Mouse (Mus musculus): ENCODE data around the gene Setd7. TPM values are rescaled to one million over a fixed set of nuclear protein-coding genes. Genes with fewer than 3 reads are reported as not detected.
A peak's percentile ranks its signal among the peaks of the same experiment; 100 is the strongest.

Setd7 gene
- polyA plus RNA-seq, 1 experiment: 62.2 TPM

DNA sequence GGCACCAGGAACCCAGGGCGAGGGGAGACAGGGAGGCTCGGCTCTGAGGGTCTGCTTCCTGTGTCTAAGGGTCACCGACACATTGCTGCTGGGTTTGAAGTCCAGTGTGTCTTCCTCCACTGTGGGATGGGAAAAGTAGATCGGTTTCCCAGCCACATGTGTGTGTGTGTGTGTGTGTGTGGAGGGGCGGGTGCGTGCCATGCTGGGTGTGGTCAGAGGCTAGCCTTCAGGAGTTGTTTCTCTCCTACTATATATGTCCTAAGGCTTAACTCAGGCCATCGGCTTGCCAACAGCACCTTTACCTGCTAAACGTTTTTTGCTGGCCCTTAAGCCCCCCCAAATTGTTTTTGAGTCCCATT is 41.9 kb downstream of the Setd7 start:
- no peak for DNase-seq (ENCODE audit: extremely low spot score in 1 of 2, low spot score in 1 of 2)

DNA sequence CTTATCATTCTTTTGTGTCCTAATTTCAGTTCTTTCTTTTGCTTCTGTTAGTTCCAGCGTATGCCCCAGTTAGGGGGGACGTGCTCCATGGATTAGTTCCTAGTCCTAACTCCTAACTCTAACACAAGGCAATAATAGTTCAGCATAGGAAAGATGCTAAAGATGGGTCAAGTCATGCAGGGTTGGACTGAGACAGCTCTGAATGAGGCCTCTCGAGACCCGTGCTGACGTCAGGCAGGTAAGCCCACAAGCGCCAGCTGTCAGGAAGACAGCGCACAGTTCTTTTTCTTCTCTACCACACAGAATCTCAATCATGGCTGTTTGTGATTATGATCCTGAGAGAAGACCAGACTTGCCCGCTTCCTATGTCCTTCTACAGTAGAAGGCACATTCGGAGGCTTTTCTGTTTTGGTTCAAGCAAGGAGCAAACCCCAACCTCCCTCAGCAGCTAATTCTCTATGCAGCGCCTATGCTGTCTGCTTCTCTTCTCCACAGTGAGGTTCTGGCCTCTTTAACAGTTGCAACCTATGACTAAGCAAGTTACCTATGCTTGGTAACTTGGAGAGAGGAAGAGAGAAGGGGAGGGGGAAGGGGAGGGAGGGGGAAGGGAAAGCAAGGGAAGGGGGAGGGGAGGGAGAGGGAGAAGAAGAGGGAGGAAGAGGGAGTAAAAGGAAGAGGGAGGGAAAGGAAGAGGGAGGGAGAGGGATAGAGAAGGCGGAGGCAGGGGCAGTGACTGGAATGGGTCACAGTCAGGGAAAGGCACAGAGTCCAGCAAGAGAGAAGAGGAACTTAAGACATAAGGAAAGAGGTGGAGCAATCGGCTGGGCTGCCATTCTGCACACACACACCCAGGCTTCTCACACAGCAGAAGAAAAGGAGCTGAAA is 42.6 kb downstream of the Setd7 start:
- no peak for DNase-seq (ENCODE audit: extremely low spot score in 1 of 2, low spot score in 1 of 2)

DNA sequence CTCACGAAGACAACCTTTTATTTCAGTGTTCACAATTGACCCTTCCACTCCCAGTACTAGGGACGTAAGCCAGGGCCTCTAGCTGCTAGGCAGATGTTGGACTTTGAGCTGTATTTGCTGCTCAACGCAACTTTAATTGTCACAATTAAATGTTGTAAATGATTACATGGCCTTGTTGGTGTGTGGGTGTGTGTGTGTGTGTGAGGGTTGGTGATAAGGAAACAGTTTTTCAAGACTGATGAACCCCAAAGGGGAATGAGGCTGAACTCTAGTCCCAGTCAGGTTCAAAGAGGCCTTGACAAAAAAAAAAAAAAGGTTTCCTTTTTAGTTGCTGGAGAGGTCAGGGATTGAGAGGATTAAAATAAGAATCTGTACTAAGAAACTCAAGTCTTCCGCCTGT is 43.2 kb downstream of the Setd7 start:
- no peak for DNase-seq (ENCODE audit: extremely low spot score in 1 of 2, low spot score in 1 of 2)

DNA sequence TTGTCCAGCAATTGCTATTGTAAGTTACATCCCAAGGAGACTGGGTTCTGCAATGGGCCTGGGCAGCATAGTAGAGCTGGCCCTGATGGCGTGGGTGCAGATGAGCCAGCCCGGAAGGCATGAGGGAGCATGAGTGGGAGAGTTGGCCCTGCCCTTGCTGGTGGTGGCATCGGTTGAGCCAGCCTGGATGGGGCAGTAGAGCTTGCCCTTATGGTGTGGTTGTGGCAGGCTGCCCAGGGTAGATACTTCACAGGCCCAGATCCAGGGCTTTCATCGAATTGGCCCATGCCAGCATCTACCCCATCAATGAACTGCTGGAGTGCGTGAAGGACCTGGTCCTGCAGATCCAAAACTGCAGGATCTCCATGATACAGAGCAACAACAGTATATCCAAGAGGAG is 48.7 kb downstream of the Setd7 start:
- no peak for DNase-seq (ENCODE audit: extremely low spot score in 1 of 2, low spot score in 1 of 2)

DNA sequence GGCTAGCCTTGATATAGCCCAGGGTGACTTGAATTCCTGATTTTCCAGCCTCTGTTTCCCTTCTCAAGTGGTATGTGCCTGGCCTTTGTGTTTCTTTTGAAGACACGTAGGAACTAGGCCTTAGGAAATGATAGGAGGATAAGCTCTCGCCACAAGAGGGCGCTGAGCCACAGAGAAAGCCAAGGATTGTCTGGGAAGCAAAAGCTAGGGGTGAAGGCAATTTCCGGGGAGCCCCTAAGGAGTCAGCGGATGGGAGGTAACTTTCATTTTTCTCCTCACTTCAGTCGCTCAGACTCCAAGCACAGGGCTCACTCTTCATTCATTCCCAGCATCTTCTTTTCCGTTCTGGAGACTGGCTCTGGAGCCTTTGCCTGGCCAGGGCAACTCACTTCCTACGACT is 49.8 kb downstream of the Setd7 start:
- DNase-seq (ENCODE audit: extremely low spot score in 1 of 2, low spot score in 1 of 2): peak; percentile 52 to 92

DNA sequence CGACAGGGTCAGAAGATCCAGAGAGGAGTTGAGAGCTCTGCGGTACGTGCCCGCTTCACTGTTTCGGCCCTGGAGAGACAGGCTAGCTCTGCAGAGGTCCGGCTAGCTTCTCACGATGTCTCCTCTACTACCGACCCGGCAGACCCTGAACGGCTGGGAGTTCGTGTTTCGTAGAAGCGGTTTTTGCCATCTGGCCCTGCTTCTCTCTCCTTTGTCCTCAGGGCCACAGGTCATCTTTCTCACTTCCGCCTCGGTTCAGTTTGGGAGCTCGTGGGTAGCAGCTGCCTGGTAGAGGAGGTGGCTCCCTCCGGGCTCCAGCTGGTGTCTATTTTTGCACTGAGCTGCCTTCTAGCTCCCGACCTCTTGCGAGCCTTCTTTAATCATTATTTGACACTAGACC is 55.2 kb downstream of the Setd7 start:
- DNase-seq (ENCODE audit: extremely low spot score in 1 of 2, low spot score in 1 of 2): no peak

DNA sequence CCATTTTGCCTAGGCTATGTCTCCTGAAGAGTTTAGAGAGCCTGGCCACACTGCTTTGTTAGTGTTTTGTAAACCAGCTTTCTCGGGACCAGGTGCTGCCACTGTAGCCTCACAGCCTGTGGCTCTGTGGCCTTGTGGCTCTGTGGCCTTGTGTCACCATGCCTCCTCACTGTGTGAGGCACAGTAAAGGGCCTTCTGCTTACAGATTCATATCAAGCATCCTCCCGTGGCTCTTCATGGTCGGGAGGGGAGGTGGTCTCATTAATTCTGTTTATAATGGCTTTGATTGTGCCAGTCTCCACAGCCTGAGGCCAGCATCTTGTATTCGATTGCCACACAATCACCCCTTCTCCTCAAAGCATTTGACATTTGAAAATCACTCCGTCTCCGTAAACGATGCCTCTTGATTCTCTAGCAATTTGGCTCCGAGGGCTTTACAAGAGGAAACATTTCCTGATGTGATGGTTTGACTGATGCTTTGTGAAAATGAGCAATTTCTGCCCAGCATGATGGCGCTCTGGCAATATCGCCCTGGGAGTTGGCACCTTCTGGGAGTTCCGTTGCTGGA is 56.2 kb downstream of the Setd7 start:
- DNase-seq (ENCODE audit: extremely low spot score in 1 of 2, low spot score in 1 of 2): no peak

DNA sequence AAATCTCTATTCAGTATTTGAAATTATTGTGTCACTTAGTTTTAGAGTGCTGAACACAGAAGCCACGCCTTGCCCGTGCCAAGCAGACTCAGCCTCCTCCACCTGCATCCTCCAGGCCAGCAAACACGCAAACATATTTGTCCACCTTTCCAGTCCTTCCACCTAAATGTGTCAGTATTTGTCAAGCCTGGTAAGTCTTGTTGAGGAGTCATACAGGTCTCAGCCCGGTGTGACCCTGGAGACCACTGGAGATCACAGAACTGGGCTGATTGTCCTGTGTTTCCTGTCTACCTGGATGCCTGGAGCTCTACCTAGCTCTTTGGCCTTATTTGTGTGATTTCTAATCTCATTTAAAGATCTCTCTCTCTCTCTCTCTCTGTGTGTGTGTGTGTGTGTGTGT is 60.8 kb downstream of the Setd7 start:
- no peak for DNase-seq (ENCODE audit: extremely low spot score in 1 of 2, low spot score in 1 of 2)

DNA sequence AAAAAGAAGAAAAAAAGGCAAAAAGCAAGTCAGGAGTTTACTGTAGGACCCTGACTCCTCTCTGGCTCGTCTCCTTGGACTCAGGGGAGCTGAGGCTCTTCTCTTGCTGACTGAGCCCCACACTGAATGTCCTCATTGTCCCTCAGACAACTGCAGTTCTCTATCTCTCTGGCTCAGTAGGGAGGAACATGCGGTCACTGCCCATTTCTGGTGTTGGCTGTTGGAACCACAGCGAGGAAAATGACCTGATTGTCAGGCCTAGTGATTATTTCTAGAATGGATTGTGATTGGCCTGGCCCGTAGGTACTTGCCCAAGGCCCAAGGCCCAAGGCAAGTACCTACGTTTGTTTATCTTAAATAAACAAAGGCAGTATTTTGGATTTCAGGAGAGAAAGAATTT is 62.0 kb downstream of the Setd7 start:
- DNase-seq (ENCODE audit: extremely low spot score in 1 of 2, low spot score in 1 of 2): no peak

DNA sequence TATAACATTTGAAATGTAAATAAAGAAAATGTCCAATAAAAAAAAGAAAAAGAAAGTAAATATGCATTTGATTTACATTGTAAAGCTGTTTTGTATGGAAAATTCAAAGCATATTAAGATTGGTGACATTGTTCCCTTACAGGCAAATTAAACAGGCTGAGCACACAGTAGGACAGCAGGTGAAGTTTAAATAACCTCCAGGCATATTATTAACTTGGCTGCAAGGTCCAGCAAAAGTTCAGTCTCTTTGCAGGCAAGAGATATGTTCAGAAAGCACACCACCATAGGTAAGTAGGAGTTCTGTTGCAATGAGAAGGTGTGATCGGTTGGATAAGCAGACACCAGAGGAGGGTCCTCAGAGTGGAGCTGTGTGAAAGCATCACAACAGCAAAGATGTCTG is 62.7 kb downstream of the Setd7 start:
- DNase-seq (ENCODE audit: extremely low spot score in 1 of 2, low spot score in 1 of 2): no peak

DNA sequence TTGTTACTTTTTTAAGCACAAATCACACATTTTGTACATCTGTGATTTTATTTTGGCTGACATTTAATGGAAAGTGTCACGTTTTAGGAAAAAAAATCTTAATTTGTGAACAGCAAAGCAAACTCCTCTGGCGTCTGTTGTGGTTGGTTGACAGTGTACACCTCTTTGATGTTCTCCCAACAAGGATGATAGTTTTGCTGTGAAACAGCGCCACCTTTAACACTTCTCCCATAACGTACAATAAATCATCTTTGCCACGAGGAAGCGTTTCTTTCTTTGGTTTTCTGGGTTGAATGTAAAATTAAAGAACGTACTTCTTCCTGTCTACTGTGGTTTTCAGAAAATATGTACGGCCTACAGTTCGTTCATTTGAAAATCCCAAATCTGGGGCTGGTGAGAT is 65.0 kb downstream of the Setd7 start:
- DNase-seq (ENCODE audit: extremely low spot score in 1 of 2, low spot score in 1 of 2): no peak

DNA sequence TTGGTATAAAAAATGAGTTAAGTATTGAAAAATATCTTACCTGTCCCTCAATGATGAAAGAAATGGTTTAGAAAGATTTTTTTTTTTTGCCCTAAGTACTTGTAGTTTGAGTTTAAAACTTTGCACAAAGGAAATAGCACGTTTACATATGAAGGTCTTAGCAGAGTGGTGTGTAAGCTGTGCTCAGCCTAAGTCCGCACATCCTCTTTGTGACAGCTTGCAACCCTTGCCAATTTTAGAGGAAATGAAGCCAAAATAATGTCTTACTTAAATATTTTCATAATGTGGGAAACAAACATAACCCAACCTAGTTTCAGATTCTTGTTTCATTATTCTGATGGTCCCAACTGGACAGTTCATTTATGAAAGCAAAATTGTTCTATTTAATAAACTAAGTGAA is 66.2 kb downstream of the Setd7 start:
- DNase-seq (ENCODE audit: extremely low spot score in 1 of 2, low spot score in 1 of 2): no peak

DNA sequence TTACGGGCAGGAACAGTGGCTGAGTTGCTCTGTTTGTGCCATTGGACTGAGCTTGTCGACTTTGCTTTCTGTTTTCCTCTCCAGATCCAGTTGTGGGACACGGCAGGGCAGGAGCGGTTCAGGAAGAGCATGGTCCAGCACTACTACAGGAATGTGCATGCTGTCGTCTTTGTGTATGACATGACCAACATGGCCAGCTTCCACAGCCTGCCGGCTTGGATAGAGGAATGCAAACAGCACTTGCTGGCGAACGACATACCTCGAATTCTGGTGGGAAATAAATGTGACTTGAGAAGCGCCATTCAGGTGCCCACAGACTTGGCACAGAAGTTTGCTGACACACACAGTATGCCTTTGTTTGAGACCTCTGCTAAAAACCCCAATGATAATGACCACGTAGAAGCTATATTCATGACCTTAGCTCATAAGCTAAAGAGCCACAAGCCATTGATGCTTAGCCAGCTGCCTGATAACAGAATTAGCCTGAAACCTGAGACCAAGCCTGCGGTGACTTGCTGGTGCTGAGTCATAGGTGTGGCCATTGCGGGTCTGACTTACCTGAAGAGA is 67.3 kb downstream of the Setd7 start:
- no peak for DNase-seq (ENCODE audit: extremely low spot score in 1 of 2, low spot score in 1 of 2)

DNA sequence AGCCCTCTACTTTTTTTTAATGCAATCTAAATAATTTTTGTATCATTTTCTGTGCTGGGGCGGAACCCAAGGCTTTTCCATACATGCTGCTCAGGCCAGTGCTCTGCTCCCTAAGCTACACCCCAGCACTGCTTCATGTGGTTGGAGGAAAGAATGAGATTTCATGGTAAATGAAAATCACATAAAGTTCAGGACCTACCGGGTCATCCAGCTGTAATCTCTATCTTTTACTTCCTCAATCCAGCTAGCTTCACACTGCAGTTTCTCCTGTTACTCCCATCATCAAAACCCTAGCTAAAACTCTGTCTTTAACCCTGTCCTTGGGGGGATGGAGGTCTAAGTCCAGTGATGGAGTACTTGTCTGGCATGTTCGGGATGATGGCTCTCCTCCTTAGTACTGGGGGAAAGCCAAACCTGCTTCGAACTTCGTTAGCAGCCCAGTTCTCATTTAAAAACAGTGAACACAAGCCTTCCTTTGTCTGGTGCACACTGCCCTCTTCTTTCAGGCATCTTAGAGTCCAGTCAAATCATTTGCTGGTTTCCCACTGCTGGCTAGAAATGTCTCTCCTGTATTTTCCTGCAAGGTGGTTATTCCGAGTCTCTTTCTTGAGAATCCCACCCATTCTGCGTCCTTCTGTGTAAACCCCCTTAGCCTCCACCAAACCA is 70.5 kb downstream of the Setd7 start:
- no peak for DNase-seq (ENCODE audit: extremely low spot score in 1 of 2, low spot score in 1 of 2)

DNA sequence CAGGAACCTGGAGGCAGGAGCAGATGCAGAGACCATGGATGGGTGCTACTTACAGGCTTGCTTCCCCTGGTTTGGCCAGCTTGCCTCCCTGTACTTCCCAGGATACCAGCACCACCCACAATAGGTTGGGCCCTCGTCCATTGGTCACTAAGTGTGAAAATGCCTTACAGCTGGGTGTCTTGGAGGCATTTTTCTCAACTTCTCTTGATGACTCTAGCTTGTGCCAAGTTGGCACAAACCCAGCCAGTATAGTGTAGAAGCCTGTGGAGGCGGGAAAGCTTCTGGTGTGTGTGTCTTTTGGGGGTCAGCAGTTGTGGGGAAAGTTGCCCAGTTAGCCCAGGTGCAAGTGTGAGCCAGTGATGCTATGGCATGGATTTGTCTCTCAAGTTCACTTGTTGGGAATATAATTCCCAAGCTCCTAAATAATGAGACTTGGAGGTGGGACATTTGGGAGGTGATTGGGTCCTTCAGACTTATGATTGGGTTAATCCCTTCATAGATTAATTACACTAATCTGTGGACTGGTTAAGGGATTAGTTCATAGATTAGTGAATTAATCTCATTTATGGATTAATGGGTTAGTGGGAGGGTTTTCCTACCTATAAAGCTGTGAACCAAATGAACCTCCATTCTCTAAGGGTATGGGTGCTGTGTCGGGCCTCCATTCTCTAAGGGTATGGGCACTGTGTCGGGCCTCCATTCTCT is 74.0 kb downstream of the Setd7 start:
- no peak for DNase-seq (ENCODE audit: extremely low spot score in 1 of 2, low spot score in 1 of 2)

DNA sequence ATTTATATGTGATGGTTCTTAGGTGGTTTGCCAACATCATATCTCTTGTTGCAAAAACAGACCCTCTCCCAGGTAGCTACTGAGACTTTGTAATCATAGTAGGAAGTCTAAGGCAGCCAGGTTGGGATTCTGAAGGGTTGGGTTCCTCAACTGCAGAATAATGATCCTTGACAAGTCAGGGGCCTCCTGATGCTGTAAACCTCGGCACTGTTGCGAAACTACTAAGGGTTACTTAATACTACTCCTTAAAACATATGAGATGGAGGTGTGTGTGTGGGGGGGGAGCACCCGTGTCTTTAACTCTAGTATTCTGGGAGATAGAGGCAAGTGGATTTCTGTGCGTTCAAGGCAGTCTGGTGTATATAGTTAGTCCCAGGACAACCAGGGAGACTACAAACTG is 75.3 kb downstream of the Setd7 start:
- no peak for DNase-seq (ENCODE audit: extremely low spot score in 1 of 2, low spot score in 1 of 2)

DNA sequence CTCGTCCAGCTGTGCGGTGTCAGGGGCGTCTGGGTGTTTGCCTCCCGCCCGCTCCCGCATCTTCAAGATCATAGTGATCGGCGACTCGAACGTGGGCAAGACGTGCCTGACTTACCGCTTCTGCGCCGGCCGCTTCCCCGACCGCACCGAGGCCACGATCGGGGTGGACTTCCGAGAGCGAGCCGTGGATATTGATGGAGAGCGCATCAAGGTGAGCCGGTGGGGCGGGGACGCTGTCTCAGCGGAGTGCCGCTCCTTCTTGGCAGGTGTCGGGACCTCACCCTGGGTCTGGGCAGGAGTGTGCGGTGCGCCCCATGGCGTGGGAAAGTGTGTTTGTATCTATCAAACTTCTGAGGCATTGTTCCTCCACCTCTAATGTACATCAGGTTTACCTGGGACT is 76.3 kb downstream of the Setd7 start:
- DNase-seq (ENCODE audit: extremely low spot score in 1 of 2, low spot score in 1 of 2): no peak

DNA sequence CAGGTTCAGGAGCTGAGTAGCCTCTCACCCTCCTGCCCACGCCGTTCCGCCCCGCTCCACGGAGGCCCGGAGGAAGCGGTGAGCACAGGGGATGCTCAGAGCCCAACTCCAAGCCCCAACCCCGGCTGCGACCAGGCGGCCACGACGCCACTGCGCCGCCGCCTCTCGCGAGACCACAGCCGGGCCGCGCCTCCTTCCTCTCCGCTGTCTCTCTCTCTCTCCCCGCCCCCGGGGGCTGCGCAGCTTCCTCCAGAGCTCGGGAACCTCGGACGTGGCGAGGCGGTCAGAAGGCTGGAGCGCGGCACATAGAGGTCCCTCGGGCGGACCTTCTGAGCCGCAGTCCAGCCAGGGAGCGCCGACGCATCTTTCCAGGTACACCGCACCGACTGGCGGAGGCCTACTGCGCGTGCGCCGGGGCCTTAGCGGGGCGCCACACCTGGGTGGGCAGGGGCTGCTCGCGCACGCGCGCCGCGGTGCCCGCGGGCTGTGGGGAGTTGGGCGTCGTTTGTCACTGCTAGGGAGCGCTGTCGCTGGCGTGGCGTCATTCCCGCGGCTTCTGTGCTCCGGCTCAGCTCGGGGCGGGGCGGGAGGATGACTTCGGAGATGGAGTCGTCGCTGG is 76.8 kb downstream of the Setd7 start, which contains the start of gene Rab33b:
Gene Rab33b (plus strand): TSS at position 180 of the 619 bp plus-strand sequence.
- DNase-seq (ENCODE audit: extremely low spot score in 1 of 2, low spot score in 1 of 2): peak; percentile 95 to 97

DNA sequence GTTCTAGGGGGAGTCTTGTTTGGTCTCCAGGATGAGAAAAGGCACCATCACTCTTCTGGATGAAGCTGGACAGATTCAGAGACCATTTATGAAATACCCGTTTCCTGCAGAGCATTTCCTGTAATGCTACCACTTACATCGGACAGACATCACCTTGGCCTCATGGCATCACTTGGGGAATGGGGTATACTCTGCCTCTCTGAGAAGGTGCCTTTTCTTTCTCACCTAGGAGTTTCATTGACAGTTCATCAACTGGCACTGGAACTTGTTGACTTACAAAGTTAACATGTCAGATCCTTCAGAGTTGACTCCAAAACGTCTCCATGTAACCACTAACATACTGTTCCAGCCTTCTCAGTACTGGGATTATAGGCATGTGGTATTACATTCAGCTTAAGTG is 77.9 kb downstream of the Setd7 start:
- no peak for DNase-seq (ENCODE audit: extremely low spot score in 1 of 2, low spot score in 1 of 2)

DNA sequence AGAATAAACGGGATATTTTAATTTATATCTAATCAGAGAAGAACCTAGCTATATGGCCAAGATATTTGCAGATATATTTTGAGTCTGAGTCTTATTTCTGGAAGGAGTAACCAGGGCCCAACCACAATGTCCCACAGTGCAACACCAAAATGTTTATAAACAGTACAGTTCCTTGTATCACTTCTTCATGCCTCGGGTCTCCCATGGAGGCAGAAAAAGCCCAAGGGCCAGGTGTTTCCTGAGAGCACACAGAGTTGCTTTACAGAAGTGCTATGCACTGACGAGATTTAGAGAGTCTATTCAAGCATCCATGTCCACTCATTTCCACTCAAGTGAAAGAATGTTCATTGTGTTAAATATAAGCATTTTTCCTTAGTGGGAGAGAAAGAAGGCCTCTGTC is 78.8 kb downstream of the Setd7 start:
- DNase-seq (ENCODE audit: extremely low spot score in 1 of 2, low spot score in 1 of 2): no peak
